Mouse (Mus musculus): ENCODE data around the gene Ank3. TPM values are rescaled to one million over a fixed set of nuclear protein-coding genes. Genes with fewer than 3 reads are reported as not detected.

Gene Ank3
- total RNA-seq, 2 experiments from 2014 or later: 84.2 to 92.8 TPM

DNA sequence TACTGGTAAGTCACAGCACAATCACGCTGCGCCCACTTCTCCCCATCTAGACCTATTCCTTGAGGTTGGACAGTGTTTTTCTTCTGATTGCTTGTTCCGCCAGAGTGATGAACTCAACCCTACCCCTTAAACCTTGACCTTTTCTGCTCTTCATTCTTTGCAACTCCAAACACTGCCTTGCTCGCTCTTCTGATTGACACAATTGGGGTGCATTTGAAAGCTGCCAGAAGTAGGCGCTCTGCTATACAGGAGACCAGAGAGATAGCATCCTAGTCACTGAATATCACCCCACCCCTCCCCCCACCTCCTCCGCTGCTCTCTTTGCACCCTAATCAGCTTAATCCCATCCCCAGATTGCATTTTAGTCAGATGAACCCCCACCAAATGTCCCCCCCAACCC lies 670.7 kb downstream of the Ank3 start:
- no peak for DNase-seq

DNA sequence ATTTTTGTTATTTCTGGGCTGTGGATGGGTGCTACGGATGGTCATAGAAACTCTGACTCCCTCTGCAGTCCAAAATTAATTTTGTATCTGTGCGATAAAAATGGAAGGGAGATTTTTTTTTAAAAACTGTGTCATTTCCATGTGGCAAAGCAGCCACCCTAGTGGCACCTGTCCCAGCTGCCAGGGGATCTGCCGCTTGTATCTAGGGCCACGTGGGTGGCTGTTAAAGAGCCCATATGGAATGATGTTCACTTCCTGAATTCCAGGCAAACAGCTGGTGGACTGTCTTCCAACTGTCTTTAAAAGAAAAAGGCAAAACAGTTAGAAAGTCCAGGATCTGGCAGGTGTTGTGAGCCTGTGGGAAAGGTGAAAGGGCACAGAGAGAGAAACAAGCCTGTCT lies 672.8 kb downstream of the Ank3 start:
- DNase-seq: no peak

Other genes starting within 250 kb of the Ank3 start
- gene Rhobtb1, start 247.3 kb upstream of the Ank3 start, total RNA-seq (2021): 10 to 100 TPM; 46.7 to 59.7 TPM
- gene A930033H14Rik, start 185.7 kb upstream of the Ank3 start, total RNA-seq (2021): 1 to 10 TPM; 6.0 to 6.6 TPM
- 100 to 1,000 TPM; 130 to 136 TPM for gene Cdk1, start 45.8 kb upstream of the Ank3 start, total RNA-seq (2021)

Measured in heart, postnatal 4 days (tissue).